Mouse (Mus musculus) lung, postnatal 0 days (tissue): Measurements from ENCODE around the gene Samd1.

Experiments
- CTCF ChIP-seq: IDR thresholded peaks from 2 replicates; pipeline ENCODE4 v1.5.1; 2016; ENCODE audit warnings: antibody characterized with exemption, mild to moderate bottlenecking
- EP300 ChIP-seq: IDR thresholded peaks from 2 replicates; pipeline ENCODE4 v1.6.1; 2016; ENCODE audit warnings: antibody characterized with exemption, mild to moderate bottlenecking, control low read depth

- TF ChIP-seq CTCF (no peak), EP300 (no peak)
Observed at GRCm38 (mm10) chr8:83995973-83996372, 1.5 kb upstream of the Samd1 start.
